Mouse (Mus musculus): ENCODE data around the gene Ms4a15.

DNA sequence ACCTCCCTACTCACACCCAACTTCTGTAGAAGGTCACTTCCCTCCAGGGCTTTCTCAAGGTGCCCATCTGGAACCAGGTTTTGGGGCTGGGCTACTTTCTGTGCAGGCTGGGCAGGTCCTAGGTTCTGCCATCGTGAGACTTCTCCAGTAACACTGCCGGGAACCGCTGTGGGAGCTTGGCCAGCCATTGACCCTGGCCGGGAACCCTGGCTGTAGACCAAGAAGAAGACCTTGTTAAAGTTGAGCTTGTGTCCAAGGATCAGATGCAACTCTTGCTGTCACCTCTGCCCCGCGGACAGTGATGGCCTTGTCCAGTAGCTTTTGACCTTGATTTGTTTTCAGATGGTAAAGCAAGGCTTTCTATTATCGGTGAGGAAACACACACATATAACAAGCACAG lies 24.5 kb downstream of the Ms4a15 start:
- TF ChIP-seq MAX (IDR thresholded peaks at IDR 0.05) (no peak), CTCF (IDR thresholded peaks at IDR 0.05; ENCODE audit: control insufficient read depth, insufficient read depth, insufficient read length) (no peak), CEBPB (IDR thresholded peaks at IDR 0.05; ENCODE audit: low read depth) (no peak)
